Mouse (Mus musculus): ENCODE measurements around the gene Kdsr. TPM values are rescaled to one million over a fixed set of nuclear protein-coding genes. Genes with fewer than 3 reads are reported as not detected.

Kdsr gene
- total RNA-seq, 4 experiments from 2014 or later, result 25.5 to 28.9 (median 27.8) TPM

DNA sequence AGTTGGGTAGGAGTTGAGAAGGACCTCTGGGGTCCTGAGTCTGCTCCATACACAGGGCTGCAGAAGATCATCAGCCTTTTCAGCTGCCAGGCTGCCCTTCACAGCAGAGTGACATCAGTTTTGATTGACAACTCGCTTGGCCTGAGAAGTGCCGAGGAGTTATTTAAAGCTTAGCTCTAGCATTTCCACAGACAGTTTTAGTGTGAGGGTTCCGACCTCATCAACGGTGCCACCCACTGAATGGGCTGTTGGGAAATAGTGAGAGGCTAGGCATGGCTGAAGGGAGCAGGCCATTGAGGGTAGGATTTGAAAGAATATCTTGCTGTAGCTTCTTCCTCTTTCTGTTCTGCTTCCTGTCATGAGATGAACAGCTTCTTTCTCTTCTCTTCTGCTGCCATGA is 63.9 kb downstream of the Kdsr start:
- no peak for DNase-seq (ENCODE audit: low spot score in 2 of 2)

GRCm38 (mm10) chr1:106694316-106694715 is 65.2 kb downstream of the Kdsr start:
- no peak for DNase-seq (ENCODE audit: low spot score in 2 of 2)

GRCm38 (mm10) chr1:106692599-106692998 is 66.9 kb downstream of the Kdsr start:
- DNase-seq (ENCODE audit: low spot score in 2 of 2), result no peak

DNA sequence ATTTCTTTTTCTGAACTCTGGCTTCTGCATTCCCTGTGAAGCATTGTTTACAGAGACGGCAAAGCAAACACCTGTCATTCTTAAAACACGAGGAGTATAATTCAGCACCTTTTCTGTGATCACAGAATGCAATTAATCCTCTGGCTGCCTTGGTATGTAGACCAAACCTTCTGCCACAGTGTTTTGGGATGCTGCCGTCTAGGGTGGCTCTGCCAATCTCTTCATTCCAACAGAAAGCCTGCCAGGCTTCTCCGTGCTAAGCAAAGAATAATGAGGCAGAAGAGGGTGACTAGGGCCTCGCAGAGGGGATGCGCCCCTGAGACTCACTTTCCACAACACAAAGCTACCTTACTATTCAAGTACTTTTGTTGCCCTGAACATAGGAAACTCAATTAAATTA is 68.6 kb downstream of the Kdsr start:
- DNase-seq (ENCODE audit: low spot score in 2 of 2), result no peak

DNA sequence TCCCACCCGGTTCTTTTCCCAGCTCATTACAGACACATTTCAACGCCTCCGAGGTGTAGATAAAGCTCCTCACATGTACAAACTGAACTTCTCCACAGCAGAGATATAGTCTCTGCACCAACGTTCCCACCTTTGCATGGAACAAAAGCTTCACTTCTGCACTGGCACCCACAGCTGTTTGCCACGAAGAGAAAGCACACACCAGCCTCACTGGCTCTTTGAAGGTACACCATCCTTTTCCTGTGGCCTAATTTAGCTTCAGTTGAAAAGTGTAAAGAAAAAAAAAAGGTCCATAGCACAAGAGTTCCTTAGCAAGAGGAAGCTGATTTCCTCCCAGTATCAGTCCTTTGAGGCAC is 71.4 kb downstream of the Kdsr start:
- no peak for DNase-seq (ENCODE audit: low spot score in 2 of 2)

- DNase-seq (ENCODE audit: low spot score in 2 of 2), result no peak
These were observed 71.9 kb downstream of the Kdsr start for GRCm38 (mm10) chr1:106687435-106688160.

DNA sequence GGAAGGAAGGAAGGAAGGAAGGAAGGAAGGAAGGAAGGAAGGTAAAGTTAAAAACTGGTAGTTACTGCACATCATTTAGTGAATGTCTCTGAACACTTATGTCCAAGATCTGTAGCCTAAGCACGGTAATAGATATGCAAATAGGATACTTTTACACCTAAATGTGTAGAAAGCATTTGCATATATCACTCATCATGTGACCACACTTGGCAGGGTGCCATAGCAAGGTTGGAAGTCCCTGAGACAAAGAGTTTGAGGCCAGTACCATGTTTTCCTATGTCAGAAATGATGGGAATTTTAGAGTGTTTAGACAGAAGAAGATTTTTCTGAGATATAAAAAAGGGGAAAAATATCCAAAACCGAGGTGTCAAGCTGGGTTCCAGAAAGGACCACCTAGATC is 73.8 kb downstream of the Kdsr start:
- DNase-seq (ENCODE audit: low spot score in 2 of 2), result no peak

GRCm38 (mm10) chr1:106684546-106684945 is 75.0 kb downstream of the Kdsr start:
- no peak for DNase-seq (ENCODE audit: low spot score in 2 of 2)

DNA sequence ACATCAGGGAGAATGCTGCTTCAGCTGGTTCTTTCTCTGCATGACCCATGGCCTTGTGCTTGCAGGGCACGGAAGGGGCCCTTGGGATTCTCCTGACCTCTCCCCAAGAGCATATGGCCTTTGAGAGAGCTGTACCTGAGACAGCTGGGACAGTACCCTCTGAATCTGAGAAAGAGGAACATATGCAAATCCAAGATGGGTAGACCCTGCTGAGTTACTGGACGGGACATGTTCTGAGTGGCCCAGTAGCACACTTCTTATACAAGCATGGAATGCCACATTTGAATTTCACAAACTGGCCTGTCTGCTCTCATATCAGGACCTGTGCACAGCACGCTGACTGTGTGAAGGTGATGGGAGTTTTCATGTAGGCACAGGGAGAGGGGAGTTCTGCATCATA is 76.7 kb downstream of the Kdsr start:
- no peak for DNase-seq (ENCODE audit: low spot score in 2 of 2)

- DNase-seq (ENCODE audit: low spot score in 2 of 2), result no peak
These were observed 79.6 kb downstream of the Kdsr start for GRCm38 (mm10) chr1:106679800-106680515.

DNA sequence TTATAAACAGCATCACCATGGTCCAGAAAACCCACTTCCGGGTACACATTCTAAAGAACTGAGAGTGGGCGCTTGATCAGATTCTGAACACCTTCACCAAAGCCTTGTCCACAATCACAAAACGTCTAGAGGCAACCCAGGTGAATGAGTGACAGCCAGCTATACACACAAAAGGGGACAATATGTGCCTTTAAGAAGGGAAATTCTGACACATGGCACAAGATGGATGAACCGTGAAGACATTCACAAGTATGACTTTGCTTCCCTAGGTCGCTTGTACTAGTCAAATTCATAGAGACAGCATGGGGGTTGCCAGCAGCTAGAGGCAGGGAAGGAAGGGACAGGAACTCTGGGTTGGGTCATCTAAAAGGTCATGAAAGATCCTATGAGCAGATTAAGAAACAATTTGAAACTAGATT is 81.5 kb downstream of the Kdsr start:
- DNase-seq (ENCODE audit: low spot score in 2 of 2), result no peak

Other genes starting within 250 kb of the Kdsr start
- gene Bcl2, start 45.5 kb downstream of the Kdsr start, total RNA-seq (2022), result 10 to 100 TPM in 3 of 4 experiments, 1 to 10 TPM in 1; 9.8 to 11.6 (median 11.2) TPM
- 10 to 100 TPM; 50.9 to 64.9 (median 56.4) TPM for gene Vps4b, start 37.0 kb upstream of the Kdsr start, total RNA-seq (2022)
- gene Serpinb5, start 101.4 kb upstream of the Kdsr start, total RNA-seq (2022), result not detected
- not detected for gene Serpinb12, start 174.7 kb upstream of the Kdsr start, total RNA-seq (2022)
- not detected for gene Serpinb13, start 221.3 kb upstream of the Kdsr start, total RNA-seq (2022)

All from layer of hippocampus, adult 8-10 months (tissue).